Comparison of ENCODE assay signal across 17 mouse cellular contexts in the genomic region with DNA sequence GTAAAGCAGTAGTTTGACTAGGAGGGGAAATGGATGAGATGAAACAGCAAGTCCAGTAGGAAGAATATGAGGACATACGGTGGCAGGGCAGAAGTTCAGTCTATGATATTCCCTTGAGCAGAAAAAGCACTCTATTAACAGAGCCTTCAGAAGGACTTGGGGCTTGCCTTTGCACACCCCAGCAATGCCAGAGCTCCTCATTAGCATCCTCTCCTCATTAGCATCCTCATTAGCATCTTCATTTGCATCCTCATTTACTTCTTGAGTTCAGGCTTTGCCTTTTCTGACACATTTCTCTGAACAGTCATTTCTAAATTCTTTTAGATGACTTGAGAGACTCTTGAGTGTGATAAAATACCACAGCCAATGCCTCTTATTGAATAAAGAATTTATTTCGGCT.
A peak's percentile ranks its signal among the peaks of the same experiment; 100 is the strongest.
DNase-seq lines count a peak whose midpoint lies in the region; ATAC-seq and TF ChIP-seq lines count a peak whose summit lies in the region.
"Had no signal": no experiment of that assay in that cellular context is flagged by ENCODE, and none has a peak within 500 bp of the region (broad histone marks: within the 10 kb centered on the region; RNA-seq: fewer than 3 reads in every experiment).

No protein-coding gene starts in this region.

- H3K27ac ChIP-seq in forebrain, embryonic 12.5 days = no peak overlapping the region
- H3K27ac ChIP-seq in forebrain, postnatal 0 days (ENCODE audit: low read depth, low read length) = no peak overlapping the region
- H3K27ac ChIP-seq in forebrain, embryonic 16.5 days (ENCODE audit: low read length) = no peak overlapping the region
- H3K27ac ChIP-seq: embryonic facial prominence, embryonic 10.5 days; embryonic facial prominence, embryonic 12.5 days had no signal

- no peak for TF ChIP-seq CTCF in forebrain, postnatal 0 days (IDR thresholded peaks at IDR 0.05; ENCODE audit: low read depth)
- TF ChIP-seq CTCF in brain, embryonic 14.5 days (IDR thresholded peaks at IDR 0.05; ENCODE audit: borderline replicate concordance, extremely low read depth, insufficient read depth, insufficient read length) = no peak

- WGBS in forebrain, embryonic 12.5 days = 63% methylated on average over 2 of the region's 2 CpGs
- WGBS in forebrain, postnatal 0 days = 48% methylated on average over 2 of the region's 2 CpGs
- WGBS in forebrain, embryonic 16.5 days = 32% methylated on average over 2 of the region's 2 CpGs

- H3K4me3 ChIP-seq in forebrain, embryonic 12.5 days (replicated peaks) = no peak overlapping the region
- H3K4me3 ChIP-seq in forebrain, postnatal 0 days (ENCODE audit: low read depth, low read length) = no peak overlapping the region
- no peak overlapping the region for H3K4me3 ChIP-seq in forebrain, embryonic 16.5 days (replicated peaks; ENCODE audit: low read length)
- H3K4me3 ChIP-seq: embryonic facial prominence, embryonic 10.5 days; embryonic facial prominence, embryonic 12.5 days had no signal

- no peaks in the 10 kb centered on the region for H3K9me3 ChIP-seq in forebrain, embryonic 12.5 days
- H3K9me3 ChIP-seq in forebrain, postnatal 0 days (ENCODE audit: low read length) = no peaks in the 10 kb centered on the region
- no peaks in the 10 kb centered on the region for H3K9me3 ChIP-seq in forebrain, embryonic 16.5 days (ENCODE audit: control insufficient read depth, low read length)
- H3K9me3 ChIP-seq: embryonic facial prominence, embryonic 10.5 days; embryonic facial prominence, embryonic 12.5 days had no signal

- DNase-seq in forebrain, postnatal 0 days = no peak
- peak; percentile 6 for DNase-seq in brain, adult 2 months (ENCODE audit: low read depth, low spot score)
- DNase-seq in brain, embryonic 14.5 days (ENCODE audit: low read depth) = peak; percentile 57
- DNase-seq in adrenal gland, postnatal 36 days = no peak
- no peak for DNase-seq in heart, postnatal 4 days
- DNase-seq: adrenal gland, adult 2 months; adrenal gland, postnatal 10 days; adrenal gland, postnatal 25 days; cerebellum, adult 11-12 months; cerebellum, adult 2 months; cerebellum, adult 9-10 months; cerebellum, postnatal 10 days; cerebellum, postnatal 25 days had no signal

- peak; percentile 63; the same call in 1 of the 2 replicates for ATAC-seq in forebrain, embryonic 12.5 days (ENCODE audit: low FRiP score)
- no peak for ATAC-seq in forebrain, postnatal 0 days
- ATAC-seq in forebrain, embryonic 16.5 days = peak; percentile 74; the same call in 1 of the 2 replicates

- no peaks in the 10 kb centered on the region for H3K4me1 ChIP-seq in forebrain, embryonic 12.5 days
- H3K4me1 ChIP-seq in forebrain, postnatal 0 days (ENCODE audit: insufficient read depth) = no peaks in the 10 kb centered on the region
- H3K4me1 ChIP-seq in forebrain, embryonic 16.5 days (replicated peaks; ENCODE audit: control insufficient read depth, insufficient read depth, low read length) = no peaks in the 10 kb centered on the region
- H3K4me1 ChIP-seq: embryonic facial prominence, embryonic 10.5 days; embryonic facial prominence, embryonic 12.5 days had no signal

- no peak overlapping the region for H3K9ac ChIP-seq in forebrain, embryonic 12.5 days
- H3K9ac ChIP-seq in forebrain, postnatal 0 days = no peak overlapping the region
- H3K9ac ChIP-seq in forebrain, embryonic 16.5 days (replicated peaks; ENCODE audit: low read depth, low read length) = no peak overlapping the region
- H3K9ac ChIP-seq: embryonic facial prominence, embryonic 12.5 days had no signal

- no peak overlapping the region for H3K4me2 ChIP-seq in forebrain, embryonic 12.5 days
- no peak overlapping the region for H3K4me2 ChIP-seq in forebrain, postnatal 0 days (ENCODE audit: low read depth)
- H3K4me2 ChIP-seq in forebrain, embryonic 16.5 days (ENCODE audit: low read length) = no peak overlapping the region
- H3K4me2 ChIP-seq: embryonic facial prominence, embryonic 12.5 days had no signal

- no peak for TF ChIP-seq POLR2A in brain, embryonic 14.5 days (IDR thresholded peaks at IDR 0.05; ENCODE audit: borderline replicate concordance, extremely low read depth, insufficient read depth, insufficient read length, poor library complexity, severe bottlenecking)

- H3K36me3 ChIP-seq in forebrain, embryonic 12.5 days (replicated peaks) = no peaks in the 10 kb centered on the region
- no peaks in the 10 kb centered on the region for H3K36me3 ChIP-seq in forebrain, postnatal 0 days (ENCODE audit: insufficient read depth)
- H3K36me3 ChIP-seq in forebrain, embryonic 16.5 days (ENCODE audit: control insufficient read depth, insufficient read depth) = no peaks in the 10 kb centered on the region
- H3K36me3 ChIP-seq: embryonic facial prominence, embryonic 10.5 days; embryonic facial prominence, embryonic 12.5 days had no signal

- H3K27me3 ChIP-seq in forebrain, embryonic 12.5 days = no peaks in the 10 kb centered on the region
- H3K27me3 ChIP-seq in forebrain, postnatal 0 days (ENCODE audit: insufficient read depth, low read length) = no peaks in the 10 kb centered on the region
- no peaks in the 10 kb centered on the region for H3K27me3 ChIP-seq in forebrain, embryonic 16.5 days (replicated peaks; ENCODE audit: control insufficient read depth, insufficient read depth, low read length)
- H3K27me3 ChIP-seq: embryonic facial prominence, embryonic 12.5 days had no signal

Comparison
In these comparisons a context has a peak if more than half of its experiments do, and no peak if none do; other contexts are left out.
1. DNase-seq: peak in brain, adult 2 months (single experiment) and brain, embryonic 14.5 days (single experiment); none in forebrain, postnatal 0 days (single experiment), adrenal gland, postnatal 36 days (0 of 2) and heart, postnatal 4 days (single experiment).